Comparison of ENCODE assay signal across 23 mouse cellular contexts in the genomic region with DNA sequence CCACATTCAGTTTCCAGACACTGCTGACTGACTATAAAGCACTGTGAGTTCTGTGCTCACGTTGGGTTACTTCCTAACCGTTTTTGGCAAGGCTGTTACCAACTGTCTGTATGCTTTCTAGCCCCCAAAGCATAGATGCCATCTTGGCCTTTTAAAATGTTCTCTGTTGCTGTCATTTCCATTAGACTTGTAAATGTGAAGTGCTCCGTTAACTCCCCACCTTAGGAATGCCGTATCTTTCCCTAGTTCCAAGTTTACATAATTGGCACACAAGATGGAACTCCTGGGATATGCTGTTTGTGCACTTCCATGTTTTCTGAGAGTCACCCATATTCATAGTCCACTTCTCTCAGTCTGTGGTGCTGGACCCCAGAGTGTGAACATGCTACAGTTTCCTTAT.
"Had no signal": no experiment of that assay in that cellular context is flagged by ENCODE, and none has a peak within 500 bp of the region (broad histone marks: within the 10 kb centered on the region; RNA-seq: fewer than 3 reads in every experiment).

No protein-coding gene starts in this region.

- H3K9me3 ChIP-seq: heart, embryonic 13.5 days; heart, embryonic 15.5 days; hindbrain, embryonic 13.5 days; hindbrain, embryonic 15.5 days; kidney, embryonic 15.5 days; limb, embryonic 13.5 days; limb, embryonic 15.5 days; liver, embryonic 12.5 days had no signal

- H3K9ac ChIP-seq: heart, embryonic 13.5 days; heart, embryonic 15.5 days; hindbrain, embryonic 13.5 days; hindbrain, embryonic 15.5 days; kidney, embryonic 15.5 days; limb, embryonic 13.5 days; limb, embryonic 15.5 days; liver, embryonic 12.5 days had no signal

- H3K36me3 ChIP-seq: heart, embryonic 13.5 days; heart, embryonic 15.5 days; hindbrain, embryonic 13.5 days; hindbrain, embryonic 15.5 days; kidney, embryonic 15.5 days; limb, embryonic 13.5 days; limb, embryonic 15.5 days; liver, embryonic 12.5 days had no signal

- ATAC-seq: hindbrain, postnatal 0 days; intestine, embryonic 16.5 days; liver, embryonic 12.5 days had no signal

- H3K27ac ChIP-seq: heart, adult 2 months; heart, embryonic 13.5 days; heart, embryonic 15.5 days; hindbrain, embryonic 13.5 days; hindbrain, embryonic 15.5 days; hindbrain, postnatal 0 days; kidney, embryonic 15.5 days; kidney, postnatal 0 days; limb, embryonic 13.5 days; limb, embryonic 15.5 days; liver, embryonic 12.5 days had no signal

- H3K27me3 ChIP-seq: heart, embryonic 13.5 days; heart, embryonic 15.5 days; hindbrain, embryonic 13.5 days; hindbrain, embryonic 15.5 days; kidney, embryonic 15.5 days; limb, embryonic 13.5 days; limb, embryonic 15.5 days; liver, embryonic 12.5 days had no signal

- H3K4me3 ChIP-seq: heart, adult 2 months; heart, embryonic 13.5 days; heart, embryonic 15.5 days; hindbrain, embryonic 13.5 days; hindbrain, embryonic 15.5 days; kidney, embryonic 15.5 days; limb, embryonic 13.5 days; limb, embryonic 15.5 days; liver, embryonic 12.5 days had no signal

- H3K4me1 ChIP-seq: heart, embryonic 13.5 days; heart, embryonic 15.5 days; hindbrain, embryonic 13.5 days; hindbrain, embryonic 15.5 days; kidney, embryonic 15.5 days; limb, embryonic 15.5 days; liver, embryonic 12.5 days had no signal

- DNase-seq: gastrocnemius, postnatal 14 days; gastrocnemius, postnatal 36 days; heart, adult 2 months; heart, postnatal 14 days; heart, postnatal 36 days; kidney, adult 11 months; kidney, adult 2 months; kidney, adult 9 months; kidney, postnatal 14 days; kidney, postnatal 36 days; layer of hippocampus, postnatal 36 days; left cerebral cortex, postnatal 4 days had no signal

- H3K4me2 ChIP-seq: heart, embryonic 13.5 days; heart, embryonic 15.5 days; hindbrain, embryonic 13.5 days; hindbrain, embryonic 15.5 days; kidney, embryonic 15.5 days; limb, embryonic 13.5 days; limb, embryonic 15.5 days; liver, embryonic 12.5 days had no signal
